Mouse (Mus musculus) liver, embryonic 14.5 days (tissue): ENCODE data around the gene Ehd4. TPM values are rescaled to one million over a fixed set of nuclear protein-coding genes. Genes with fewer than 3 reads are reported as not detected.

Experiments
- ATAC-seq: fragments of 200-750 bp; cut with Nextera tagmentation; 2 replicates; pipeline ENCODE4 v1.8.0; 2017; ENCODE audit warnings: moderate number of reproducible peaks, mild to moderate bottlenecking, moderate library complexity; ENCODE audit not compliant: insufficient read depth
- DNase-seq, 3 experiments: peaks; one replicate each; pipeline ENCODE4 v3.0.0-alpha.2; 2012 to 2013; ENCODE audit warnings: low read depth in 3 of 3, low spot score in 3 of 3
- H3K27ac ChIP-seq: fragments of 300-500 bp; sonication (generic); 2 replicates; pipeline ENCODE4 v1.5.1; 2014; ENCODE audit warnings: moderate library complexity, mild to moderate bottlenecking, control low read depth, inconsistent platforms
- H3K27me3 ChIP-seq: fragments of 300-500 bp; sonication (generic); 2 replicates; pipeline ENCODE4 v1.6.1; 2014; ENCODE audit warnings: mild to moderate bottlenecking, low read length, moderate library complexity; ENCODE audit not compliant: control insufficient read depth, insufficient read depth
- H3K36me3 ChIP-seq: fragments of 300-500 bp; sonication (generic); replicated peaks from 2 replicates; pipeline ENCODE4 v1.6.1; 2014; ENCODE audit warnings: low read depth; ENCODE audit not compliant: control insufficient read depth, insufficient read depth
- H3K4me1 ChIP-seq, 2 experiments: fragments of 200-500 bp in 1 of 2; fragments of 300-500 bp in 1 of 2; sonication (generic) in 1 of 2; replicated peaks; 2 replicates each; pipeline ENCODE4 v1.6.1; 2012 to 2014; ENCODE audit warnings: antibody characterized with exemption in 1 of 2, inconsistent platforms in 1 of 2, low read length in 1 of 2; ENCODE audit not compliant: control insufficient read depth in 2 of 2, insufficient read depth in 2 of 2
- H3K4me2 ChIP-seq: fragments of 300-500 bp; sonication (generic); 2 replicates; pipeline ENCODE4 v1.6.1; 2014; ENCODE audit warnings: low read depth, mild to moderate bottlenecking, control low read depth, moderate library complexity
- H3K4me3 ChIP-seq, 2 experiments: fragments of 200-500 bp in 1 of 2; fragments of 300-500 bp in 1 of 2; sonication (generic) in 1 of 2; 2 replicates each; pipeline ENCODE4 v1.5.1; 2012 to 2014; ENCODE audit warnings: low read depth in 2 of 2, low read length in 2 of 2, mild to moderate bottlenecking in 2 of 2, control low read depth in 1 of 2, inconsistent platforms in 1 of 2, moderate library complexity in 1 of 2; ENCODE audit not compliant: insufficient read depth in 1 of 2
- H3K9ac ChIP-seq: fragments of 300-500 bp; sonication (generic); replicated peaks from 2 replicates; pipeline ENCODE4 v1.6.1; 2014; ENCODE audit warnings: mild to moderate bottlenecking, control low read depth, moderate library complexity
- H3K9me3 ChIP-seq: fragments of 300-500 bp; sonication (generic); 2 replicates; pipeline ENCODE4 v1.6.1; 2016; ENCODE audit warnings: low read length, mixed read lengths; ENCODE audit not compliant: control insufficient read depth
- CTCF ChIP-seq: IDR thresholded peaks from 2 replicates; pipeline ENCODE4 v1.5.1; 2016; ENCODE audit warnings: antibody characterized with exemption, low read depth, control low read depth
- EP300 ChIP-seq: IDR thresholded peaks from 2 replicates; pipeline ENCODE4 v1.6.1; 2016; ENCODE audit warnings: antibody characterized with exemption, low read depth
- WGBS: fragments of 180-500 bp; shearing (Covaris S2); extraction: QIAGEN DNeasy Blood & Tissue Kit; methylation state at CpG from one replicate; pipeline ENCODE4 v1.1.7; 2014; ENCODE audit not compliant: insufficient replicate concordance; 5-methylcytosine and 5-hydroxymethylcytosine counted together
- polyA plus RNA-seq, 2 experiments: library from polyadenylated mRNA; depleted of rRNA in 1 of 2; stranded (reverse) in 1 of 2; unstranded in 1 of 2; fragments of >200 nt; fragmentation: Nextera tagmentation in 1 of 2; extraction: Ambion mirVana in 1 of 2; gene quantifications; 2 replicates each; pipeline versions ENCODE4 v1.2.1 to v1.2.3; 2012 to 2014

The Ehd4 gene
- polyA plus RNA-seq, 2 experiments: 6.8 to 15.9 TPM

- Histone ChIP-seq H3K9me3 (no peaks in the 10 kb centered on the region), H3K4me3 (no peak overlapping the region), H3K27ac (no peak overlapping the region), H3K27me3 (no peaks in the 10 kb centered on the region), H3K4me2 (no peak overlapping the region), H3K9ac (no peak overlapping the region), H3K4me1 (no peaks in the 10 kb centered on the region), H3K36me3 (no peaks in the 10 kb centered on the region)
- WGBS: 50% methylated on average over 14 of the region's 14 CpGs
- DNase-seq: no peak
- no peak for TF ChIP-seq CTCF
- TF ChIP-seq EP300: no peak
- ATAC-seq: no peak
Observed at GRCm38 (mm10) chr2:120046486-120047310, 107.7 kb downstream of the Ehd4 start.

DNA sequence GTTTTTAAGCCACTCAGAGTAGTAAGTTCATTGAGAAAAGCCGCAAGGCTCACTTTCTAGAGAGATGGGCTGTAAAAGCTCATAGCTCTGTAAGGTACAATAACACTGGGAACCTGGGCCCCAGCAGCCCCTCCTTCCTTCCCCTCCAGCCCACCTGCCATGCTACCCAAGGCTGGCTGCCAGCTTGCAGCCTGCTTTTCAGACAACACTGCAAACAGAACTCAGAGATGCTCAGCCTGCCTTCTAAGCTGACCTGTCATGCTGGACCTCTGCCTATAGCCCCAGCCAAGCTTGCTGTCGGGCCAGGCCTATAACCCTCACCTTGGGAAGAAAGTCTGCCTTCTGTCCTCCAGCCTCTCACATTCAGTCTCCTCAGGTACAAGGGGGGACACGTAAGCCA lies 109.7 kb downstream of the Ehd4 start:
- Histone ChIP-seq H3K27ac (no peak overlapping the region), H3K9ac (no peak overlapping the region), H3K4me3 (no peak overlapping the region), H3K36me3 (no peaks in the 10 kb centered on the region), H3K9me3 (no peaks in the 10 kb centered on the region), H3K27me3 (no peaks in the 10 kb centered on the region), H3K4me2 (no peak overlapping the region), H3K4me1 (no peaks in the 10 kb centered on the region)
- TF ChIP-seq EP300 (no peak), CTCF (no peak)
- no peak for ATAC-seq
- no peak for DNase-seq
- WGBS: 59% methylated on average over 3 of the region's 3 CpGs

DNA sequence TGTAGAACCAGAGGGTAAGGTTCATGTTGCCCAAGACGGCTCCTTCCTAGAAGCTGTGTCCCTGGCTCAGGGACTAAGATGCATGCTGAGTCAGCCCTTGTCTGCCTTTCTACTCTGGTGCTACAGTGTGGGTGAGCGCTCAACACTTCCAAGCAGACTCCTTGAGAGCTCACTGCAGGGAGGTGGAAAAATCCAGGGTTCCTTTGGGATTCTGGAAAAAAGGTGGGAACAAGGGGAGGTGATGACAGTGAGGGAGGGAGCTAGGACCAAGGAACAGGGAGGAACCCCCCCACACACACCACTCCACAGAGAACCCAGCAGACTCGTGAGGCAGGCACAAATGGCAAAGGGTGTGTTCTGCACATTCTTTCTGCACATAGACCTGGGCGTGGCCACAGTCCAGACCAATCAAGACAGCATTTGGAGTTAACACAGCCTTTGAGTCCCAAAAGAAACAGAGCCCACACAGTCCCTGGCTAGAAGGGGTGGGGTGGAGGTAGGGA lies 110.3 kb downstream of the Ehd4 start:
- Histone ChIP-seq H3K4me3 (no peak overlapping the region), H3K9me3 (no peaks in the 10 kb centered on the region), H3K4me2 (no peak overlapping the region), H3K27me3 (no peaks in the 10 kb centered on the region), H3K9ac (no peak overlapping the region), H3K27ac (no peak overlapping the region), H3K36me3 (no peaks in the 10 kb centered on the region), H3K4me1 (no peaks in the 10 kb centered on the region)
- 41% methylated on average over 4 of the region's 4 CpGs for WGBS
- TF ChIP-seq EP300 (no peak), CTCF (no peak)
- peak; percentile 33; the same call in 1 of the 2 replicates for ATAC-seq
- DNase-seq: no peak

GRCm38 (mm10) chr2:120040991-120041390 lies 113.4 kb downstream of the Ehd4 start:
- Histone ChIP-seq H3K9ac (no peak overlapping the region), H3K4me2 (no peak overlapping the region), H3K4me1 (no peaks in the 10 kb centered on the region), H3K27ac (no peak overlapping the region), H3K9me3 (no peaks in the 10 kb centered on the region), H3K36me3 (no peaks in the 10 kb centered on the region), H3K27me3 (no peaks in the 10 kb centered on the region), H3K4me3 (no peak overlapping the region)
- WGBS: 80% methylated on average over 5 of the region's 5 CpGs
- no peak for ATAC-seq
- no peak for DNase-seq
- TF ChIP-seq EP300: no peak
- TF ChIP-seq CTCF: no peak

Other genes starting within 250 kb of the Ehd4 start
- gene Mapkbp1, start 181.9 kb downstream of the Ehd4 start, polyA plus RNA-seq (2012; rRNA removed): 1.0 and 1.1 TPM in 2 replicates
- gene Mapkbp1, start 181.9 kb downstream of the Ehd4 start, polyA plus RNA-seq (2014; fragmentation: Nextera tagmentation; extraction: Ambion mirVana): 0.15 and 0.20 TPM in 2 replicates
- 4.7 and 4.9 TPM in 2 replicates for gene Jmjd7, start 127.1 kb downstream of the Ehd4 start, polyA plus RNA-seq (2012; rRNA removed)
- gene Jmjd7, start 127.1 kb downstream of the Ehd4 start, polyA plus RNA-seq (2014; fragmentation: Nextera tagmentation; extraction: Ambion mirVana): 5.0 and 6.9 TPM in 2 replicates
- gene Gm28042, start 127.1 kb downstream of the Ehd4 start, polyA plus RNA-seq (2012; rRNA removed): 1.5 and 1.6 TPM in 2 replicates
- 0.35 TPM in 1 of 2 replicates, not detected in the other for gene Gm28042, start 127.1 kb downstream of the Ehd4 start, polyA plus RNA-seq (2014; fragmentation: Nextera tagmentation; extraction: Ambion mirVana)
- gene Pla2g4b, start 121.2 kb downstream of the Ehd4 start, polyA plus RNA-seq (2012; rRNA removed): 1.1 and 1.3 TPM in 2 replicates
- gene Pla2g4b, start 121.2 kb downstream of the Ehd4 start, polyA plus RNA-seq (2014; fragmentation: Nextera tagmentation; extraction: Ambion mirVana): 0.11 and 0.13 TPM in 2 replicates
- gene Pla2g4e, start 90.7 kb upstream of the Ehd4 start, polyA plus RNA-seq (2012; rRNA removed): not detected in 2 replicates
- not detected in 2 replicates for gene Pla2g4e, start 90.7 kb upstream of the Ehd4 start, polyA plus RNA-seq (2014; fragmentation: Nextera tagmentation; extraction: Ambion mirVana)
- gene Pla2g4d, start 134.6 kb upstream of the Ehd4 start, polyA plus RNA-seq (2012; rRNA removed): not detected in 2 replicates
- not detected in 2 replicates for gene Pla2g4d, start 134.6 kb upstream of the Ehd4 start, polyA plus RNA-seq (2014; fragmentation: Nextera tagmentation; extraction: Ambion mirVana)
- gene Pla2g4f, start 159.6 kb upstream of the Ehd4 start, polyA plus RNA-seq (2012; rRNA removed): not detected in 2 replicates
- not detected in 2 replicates for gene Pla2g4f, start 159.6 kb upstream of the Ehd4 start, polyA plus RNA-seq (2014; fragmentation: Nextera tagmentation; extraction: Ambion mirVana)
- gene Vps39, start 198.5 kb upstream of the Ehd4 start, polyA plus RNA-seq (2012; rRNA removed): 5.9 and 6.6 TPM in 2 replicates
- 6.9 and 7.9 TPM in 2 replicates for gene Vps39, start 198.5 kb upstream of the Ehd4 start, polyA plus RNA-seq (2014; fragmentation: Nextera tagmentation; extraction: Ambion mirVana)
- 4.3 and 5.1 TPM in 2 replicates for gene Ganc, start 249.3 kb upstream of the Ehd4 start, polyA plus RNA-seq (2012; rRNA removed)
- 4.8 and 5.4 TPM in 2 replicates for gene Ganc, start 249.3 kb upstream of the Ehd4 start, polyA plus RNA-seq (2014; fragmentation: Nextera tagmentation; extraction: Ambion mirVana)
- 3.4 and 5.7 TPM in 2 replicates for gene Tmem87a, start 249.5 kb upstream of the Ehd4 start, polyA plus RNA-seq (2012; rRNA removed)
- gene Tmem87a, start 249.5 kb upstream of the Ehd4 start, polyA plus RNA-seq (2014; fragmentation: Nextera tagmentation; extraction: Ambion mirVana): 3.7 and 5.4 TPM in 2 replicates